Mouse (Mus musculus) embryo, embryonic 11.5 days (tissue): ENCODE results near the gene Rhbdd1.
A peak's percentile ranks its signal among the peaks of the same experiment; 100 is the strongest.

Experiments
- DNase-seq: peaks from one replicate; pipeline ENCODE4 v3.0.0-alpha.2; 2012; ENCODE audit warnings: low read depth, low spot score

Rhbdd1 gene

GRCm38 (mm10) chr1:82362165-82362564, 45.9 kb downstream of the Rhbdd1 start:
- no peak for DNase-seq

GRCm38 (mm10) chr1:82364047-82364446, 47.8 kb downstream of the Rhbdd1 start:
- no peak for DNase-seq

- no peak for DNase-seq
Measured at GRCm38 (mm10) chr1:82364468-82364867, 48.2 kb downstream of the Rhbdd1 start.

GRCm38 (mm10) chr1:82371636-82372428, 55.6 kb downstream of the Rhbdd1 start:
- no peak for DNase-seq

GRCm38 (mm10) chr1:82373924-82374323, 57.7 kb downstream of the Rhbdd1 start:
- DNase-seq: no peak

- peak; percentile 29 for DNase-seq
Measured at GRCm38 (mm10) chr1:82374831-82375358, 58.6 kb downstream of the Rhbdd1 start.

- no peak for DNase-seq
Measured at GRCm38 (mm10) chr1:82375452-82375851, 59.2 kb downstream of the Rhbdd1 start.

- no peak for DNase-seq
Measured at GRCm38 (mm10) chr1:82381946-82382345, 65.7 kb downstream of the Rhbdd1 start.

GRCm38 (mm10) chr1:82384106-82384505, 67.9 kb downstream of the Rhbdd1 start:
- no peak for DNase-seq

- no peak for DNase-seq
Measured at GRCm38 (mm10) chr1:82385054-82385453, 68.8 kb downstream of the Rhbdd1 start.

- DNase-seq: no peak
Measured at GRCm38 (mm10) chr1:82385827-82386230, 69.6 kb downstream of the Rhbdd1 start.

GRCm38 (mm10) chr1:82386814-82387771, 70.8 kb downstream of the Rhbdd1 start:
- no peak for DNase-seq

- no peak for DNase-seq
Measured at GRCm38 (mm10) chr1:82389371-82389770, 73.1 kb downstream of the Rhbdd1 start.

- DNase-seq: no peak
Measured at GRCm38 (mm10) chr1:82395371-82395770, 79.1 kb downstream of the Rhbdd1 start.

- no peak for DNase-seq
Measured at GRCm38 (mm10) chr1:82407786-82408185, 91.5 kb downstream of the Rhbdd1 start.

- DNase-seq: no peak
Measured at GRCm38 (mm10) chr1:82409271-82409670, 93.0 kb downstream of the Rhbdd1 start.

GRCm38 (mm10) chr1:82410548-82410947, 94.3 kb downstream of the Rhbdd1 start:
- no peak for DNase-seq

GRCm38 (mm10) chr1:82411521-82411920, 95.3 kb downstream of the Rhbdd1 start:
- no peak for DNase-seq

GRCm38 (mm10) chr1:82412085-82412484, 95.8 kb downstream of the Rhbdd1 start:
- no peak for DNase-seq

- no peak for DNase-seq
Measured at GRCm38 (mm10) chr1:82414434-82415045, 98.3 kb downstream of the Rhbdd1 start.

- no peak for DNase-seq
Measured at GRCm38 (mm10) chr1:82415641-82416040, 99.4 kb downstream of the Rhbdd1 start.

- DNase-seq: no peak
Measured at GRCm38 (mm10) chr1:82427729-82428128, 111.5 kb downstream of the Rhbdd1 start.
